Mouse (Mus musculus): ENCODE measurements around the gene Cox17. TPM values are rescaled to one million over a fixed set of nuclear protein-coding genes. Genes with fewer than 3 reads are reported as not detected.
A peak's percentile ranks its signal among the peaks of the same experiment; 100 is the strongest.
"Not testable (repeated sequence)": the region's sequence is repeated elsewhere in the genome, so short reads cannot be mapped to it uniquely, and the experiment has no call there.

Gene Cox17
- polyA plus RNA-seq, 1 experiment from 2014 or later = 287 TPM

DNA sequence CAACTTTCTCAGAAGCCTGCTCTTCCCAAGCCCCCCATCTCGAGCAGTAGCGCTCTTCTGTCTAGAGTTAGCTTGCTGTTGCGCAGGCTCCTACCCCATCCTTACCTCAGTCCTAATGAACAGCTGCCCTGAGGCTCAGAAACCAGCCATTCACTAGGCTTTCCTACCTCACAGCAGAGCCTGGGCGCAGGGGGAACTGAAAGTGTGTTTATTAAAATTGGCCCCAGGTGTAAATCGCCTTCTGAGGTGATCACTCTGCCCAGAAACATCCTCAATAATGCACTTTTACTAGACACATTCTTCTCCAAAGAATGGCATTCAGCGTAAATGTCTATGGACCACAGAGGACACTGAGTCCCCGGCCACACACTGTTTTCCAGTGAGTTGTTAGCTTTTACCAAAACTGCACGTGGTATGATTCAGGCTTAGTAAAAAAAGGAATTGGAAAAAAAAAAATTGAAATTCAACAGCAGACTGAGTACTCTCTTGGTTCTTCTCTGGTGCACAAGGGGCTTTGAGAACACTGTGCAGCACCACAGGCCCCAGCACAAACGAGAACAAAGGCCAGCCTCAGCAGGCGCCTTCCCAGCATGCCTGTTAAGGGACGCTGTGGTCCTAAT is 19.9 kb upstream of the Cox17 start:
- Histone ChIP-seq H3K9me3 (no peaks in the 10 kb centered on the region), H3K27ac (no peak overlapping the region), H3K4me3 (no peak overlapping the region), H3K36me3 (no peaks in the 10 kb centered on the region), H3K4me1 (no peaks in the 10 kb centered on the region), H3K27me3 (ENCODE audit: insufficient read depth, poor library complexity, severe bottlenecking) (no peaks in the 10 kb centered on the region)
- 81% methylated on average over 11 of the region's 11 CpGs for WGBS
- no peak for DNase-seq (ENCODE audit: low spot score)

DNA sequence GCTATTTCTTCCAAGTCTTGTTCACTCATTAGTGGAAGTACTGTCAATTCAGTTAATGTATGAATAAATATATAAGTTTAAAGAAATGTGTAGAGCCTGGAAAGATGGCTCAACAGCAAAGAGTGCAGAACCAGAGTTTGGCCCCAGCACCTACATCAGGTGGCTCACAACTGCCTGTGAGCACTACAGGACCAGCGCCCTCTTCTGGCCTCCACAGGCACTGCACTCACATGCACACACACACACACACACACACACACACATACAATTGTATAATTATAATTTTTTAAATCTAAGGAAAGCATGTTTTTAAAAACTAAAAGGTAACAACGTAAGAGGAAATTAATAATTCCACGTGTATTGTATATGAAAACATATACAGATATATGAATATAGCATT is 17.5 kb upstream of the Cox17 start:
- Histone ChIP-seq H3K27me3 (ENCODE audit: insufficient read depth, poor library complexity, severe bottlenecking) (no peaks in the 10 kb centered on the region), H3K9me3 (no peaks in the 10 kb centered on the region), H3K4me1 (no peaks in the 10 kb centered on the region), H3K36me3 (no peaks in the 10 kb centered on the region), H3K27ac (no peak overlapping the region), H3K4me3 (no peak overlapping the region)
- 83% methylated on average over 3 of the region's 3 CpGs for WGBS
- DNase-seq (ENCODE audit: low spot score) = no peak

DNA sequence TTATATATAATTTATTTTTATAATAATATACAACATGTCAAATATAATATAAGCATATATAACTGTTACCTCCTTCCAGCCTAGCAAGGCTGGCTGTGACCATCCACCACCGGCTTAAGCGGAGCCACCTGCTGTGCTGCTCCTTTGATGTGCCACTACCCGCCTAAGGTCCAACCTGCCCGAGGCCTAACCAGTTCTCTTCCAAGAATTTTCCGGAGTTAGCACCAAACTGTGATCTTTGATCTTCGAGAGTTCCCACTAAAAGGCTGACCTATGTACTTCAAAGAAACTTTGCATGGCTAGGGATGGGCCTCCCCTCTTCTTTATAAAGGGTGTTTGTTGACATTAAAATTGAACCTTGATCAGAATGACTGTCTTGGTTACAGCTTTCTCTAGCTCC is 12.4 kb upstream of the Cox17 start:
- Histone ChIP-seq H3K4me3 (no peak overlapping the region), H3K9me3 (no peaks in the 10 kb centered on the region), H3K4me1 (no peaks in the 10 kb centered on the region), H3K27me3 (ENCODE audit: insufficient read depth, poor library complexity, severe bottlenecking) (no peaks in the 10 kb centered on the region), H3K36me3 (no peaks in the 10 kb centered on the region), H3K27ac (no peak overlapping the region)
- no peak for DNase-seq (ENCODE audit: low spot score)
- 45% methylated on average over 6 of the region's 6 CpGs for WGBS

DNA sequence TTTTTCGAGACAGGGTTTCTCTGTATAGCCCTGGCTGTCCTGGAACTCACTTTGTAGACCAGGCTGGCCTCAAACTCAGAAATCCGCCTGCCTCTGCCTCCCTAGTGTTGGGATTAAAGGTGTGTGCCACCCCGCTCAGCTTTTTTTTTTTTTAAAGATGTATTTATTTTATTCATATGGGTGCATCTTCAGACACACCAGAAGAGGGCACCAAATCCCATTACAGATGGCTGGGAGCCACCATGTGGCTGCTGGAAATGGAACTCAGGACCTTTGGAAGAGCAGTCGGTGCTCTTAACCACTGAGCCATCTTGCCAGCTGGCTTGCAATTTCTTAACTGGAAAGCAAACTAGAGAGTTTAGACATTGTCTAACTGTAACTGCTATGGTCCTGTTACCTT is 8.7 kb upstream of the Cox17 start:
- not testable (repeated sequence) for DNase-seq (ENCODE audit: low spot score); H3K27ac ChIP-seq; H3K4me3 ChIP-seq; H3K36me3 ChIP-seq; H3K4me1 ChIP-seq; H3K9me3 ChIP-seq; H3K27me3 ChIP-seq (ENCODE audit: insufficient read depth, poor library complexity, severe bottlenecking)
- 73% methylated on average over 4 of the region's 4 CpGs for WGBS

DNA sequence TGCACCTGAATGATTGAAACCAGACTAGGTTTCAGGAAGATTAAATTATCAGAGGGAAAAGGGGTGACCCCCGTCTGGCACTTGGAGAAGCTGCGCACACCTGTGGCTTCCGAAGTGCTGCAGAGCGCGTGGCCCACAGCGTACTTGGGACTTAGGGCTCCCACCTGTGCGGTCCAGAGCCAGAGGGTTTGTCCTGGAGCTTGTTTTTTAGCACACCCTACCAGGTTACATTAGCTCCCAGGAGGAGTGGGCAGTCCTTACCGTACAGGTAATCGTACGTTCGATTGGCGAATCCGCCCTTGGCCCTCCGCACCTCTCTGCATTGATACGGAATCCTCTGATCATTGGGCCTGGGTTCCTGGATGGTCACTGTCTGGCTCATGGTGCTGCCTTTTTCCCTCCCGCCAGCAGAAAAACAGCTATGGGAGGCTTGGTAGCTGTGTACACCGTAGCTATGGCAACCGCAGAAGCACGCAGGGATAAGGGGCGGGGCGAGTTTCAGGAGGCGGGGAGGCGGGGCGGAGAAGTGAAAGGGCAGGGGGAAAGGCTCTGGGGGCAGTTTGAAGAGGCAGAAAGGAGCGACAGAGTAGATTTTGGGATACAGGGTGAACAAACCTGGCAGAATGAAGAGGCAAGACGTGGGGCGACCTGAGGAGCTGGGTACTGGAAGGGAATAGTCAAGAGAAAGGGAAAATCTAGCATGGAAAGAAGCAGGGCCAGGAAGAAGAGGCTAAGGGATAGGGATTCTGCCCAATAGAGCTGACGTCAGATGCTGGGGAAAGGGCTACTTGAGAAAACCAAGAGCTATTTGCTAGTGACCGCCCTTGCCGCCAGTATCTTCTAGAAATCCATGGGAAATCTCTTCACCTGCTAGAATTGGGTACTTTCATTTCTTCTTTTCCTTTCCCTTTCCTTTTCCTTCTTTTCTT is 5.1 kb upstream of the Cox17 start, which contains the start of gene Maats1:
TSS of gene Maats1 (minus strand) at position 748 of the 929 bp plus-strand sequence.
- H3K4me3 ChIP-seq = peak within 1 kb of the TSS; percentile 58
- DNase-seq (ENCODE audit: low spot score) = peak; percentile 95
- H3K4me1 ChIP-seq = peaks cover 15% of the 10 kb centered on the region
- 10% methylated on average over 30 of the region's 30 CpGs for WGBS
- H3K9me3 ChIP-seq = no peaks in the 10 kb centered on the region
- peak within 1 kb of the TSS; percentile 56 for H3K27ac ChIP-seq
- H3K36me3 ChIP-seq = no peaks in the 10 kb centered on the region
- no peaks in the 10 kb centered on the region for H3K27me3 ChIP-seq (ENCODE audit: insufficient read depth, poor library complexity, severe bottlenecking)

DNA sequence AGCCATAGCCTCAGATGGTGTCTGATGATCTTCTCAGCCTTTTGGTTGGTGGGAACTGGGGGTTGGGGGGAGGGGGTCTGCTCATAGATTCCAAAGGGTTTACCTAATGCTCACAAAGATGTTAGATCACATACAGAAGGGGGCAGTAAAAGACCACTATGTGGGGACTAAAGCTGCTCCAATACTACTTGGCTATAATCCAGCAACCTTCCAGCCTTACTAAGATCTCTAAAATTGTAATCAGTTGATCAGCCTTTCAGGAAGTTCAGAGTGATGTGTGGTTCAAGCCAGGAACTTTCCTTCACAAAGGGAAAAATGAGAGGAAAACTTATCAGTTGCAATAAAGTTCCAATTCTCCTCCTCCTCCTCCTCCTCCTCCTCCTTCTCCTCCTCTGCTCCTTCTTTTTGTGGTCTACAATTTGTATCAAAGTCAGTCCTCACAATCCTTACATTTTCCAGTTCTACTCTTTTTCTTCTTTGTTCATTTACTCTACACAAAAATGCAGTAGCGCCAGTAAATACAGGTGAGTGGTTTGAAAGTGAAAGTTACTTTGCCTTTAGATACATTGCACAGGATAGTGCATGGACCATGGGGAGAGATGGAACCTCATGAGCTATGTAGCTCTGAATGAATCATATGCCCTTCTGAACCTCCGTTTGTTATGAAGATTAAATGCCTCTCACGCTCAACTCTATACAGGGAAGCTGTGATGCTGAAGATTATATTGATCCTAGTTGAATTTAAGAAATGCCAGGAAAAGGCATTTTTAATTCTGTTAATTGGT is 1.7 kb upstream of the Cox17 start:
- peaks cover 6% of the 10 kb centered on the region; the same call in 1 of the 2 replicates for H3K36me3 ChIP-seq
- no peaks in the 10 kb centered on the region for H3K27me3 ChIP-seq (ENCODE audit: insufficient read depth, poor library complexity, severe bottlenecking)
- 73% methylated on average over 3 of the region's 3 CpGs for WGBS
- no peak overlapping the region for H3K4me3 ChIP-seq
- peak overlapping the region; percentile 42; the same call in 1 of the 2 replicates for H3K27ac ChIP-seq
- H3K4me1 ChIP-seq = peaks cover 31% of the 10 kb centered on the region
- no peaks in the 10 kb centered on the region for H3K9me3 ChIP-seq
- no peak for DNase-seq (ENCODE audit: low spot score)

DNA sequence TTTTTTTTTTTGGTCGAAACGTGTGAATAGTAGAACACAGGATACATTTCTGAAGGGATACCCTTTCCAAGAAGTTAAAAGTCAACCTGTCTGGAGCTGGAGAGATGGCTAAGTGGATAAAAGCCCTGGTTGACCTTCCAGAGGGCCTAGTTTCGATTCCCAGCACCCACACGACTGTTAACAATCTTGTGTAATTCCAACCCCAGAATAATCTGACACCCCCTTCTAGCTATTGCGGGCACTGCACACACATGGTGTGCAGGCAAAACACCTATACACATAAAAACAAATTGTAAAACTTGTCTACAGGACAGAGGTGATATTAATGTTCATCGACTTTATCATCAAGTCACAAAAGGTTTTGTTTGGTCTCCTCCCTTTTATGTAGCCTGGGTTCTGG is 797 bp downstream of the Cox17 start:
- H3K4me1 ChIP-seq = peaks cover 45% of the 10 kb centered on the region

DNA sequence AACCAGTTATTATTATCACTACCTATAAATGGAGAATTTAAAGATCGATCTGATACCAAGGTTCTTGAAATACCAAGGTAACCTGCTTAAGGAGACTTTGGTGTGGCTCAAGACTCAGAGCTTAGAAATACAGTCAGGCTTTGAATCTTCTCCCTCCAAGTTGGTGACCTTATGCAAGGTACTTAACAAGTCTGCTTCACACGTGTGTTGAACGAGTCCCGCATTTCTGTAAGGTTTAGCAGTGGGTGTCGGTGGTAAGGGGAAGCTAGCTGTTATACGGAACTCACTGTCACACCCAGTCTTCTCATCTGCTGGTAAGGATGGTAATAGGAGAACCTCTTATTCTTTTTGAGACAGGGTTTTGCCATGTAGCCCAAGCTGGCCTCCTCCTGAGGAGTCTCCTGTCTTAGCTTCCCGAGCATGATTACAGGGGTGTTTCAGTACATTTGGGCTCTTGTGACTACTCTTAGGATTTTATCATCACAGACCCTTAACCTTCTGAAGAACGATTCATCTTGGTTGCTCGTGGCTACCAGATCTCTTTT is 1.5 kb downstream of the Cox17 start:
- peaks cover 25% of the 10 kb centered on the region for H3K36me3 ChIP-seq
- H3K4me3 ChIP-seq = peak overlapping the region; percentile 93
- no peak overlapping the region for H3K27ac ChIP-seq
- no peaks in the 10 kb centered on the region for H3K27me3 ChIP-seq (ENCODE audit: insufficient read depth, poor library complexity, severe bottlenecking)
- no peaks in the 10 kb centered on the region for H3K9me3 ChIP-seq
- no peak for DNase-seq (ENCODE audit: low spot score)
- peaks cover 45% of the 10 kb centered on the region for H3K4me1 ChIP-seq
- 77% methylated on average over 9 of the region's 9 CpGs for WGBS

More for the DNA sequence above, 797 bp downstream of the Cox17 start:
- no peaks in the 10 kb centered on the region for H3K27me3 ChIP-seq (ENCODE audit: insufficient read depth, poor library complexity, severe bottlenecking)
- H3K27ac ChIP-seq = peak overlapping the region; percentile 96
- WGBS = 55% methylated on average over 6 of the region's 6 CpGs
- DNase-seq (ENCODE audit: low spot score) = no peak
- H3K9me3 ChIP-seq = no peaks in the 10 kb centered on the region
- H3K4me3 ChIP-seq = peak overlapping the region; percentile 93
- peaks cover 25% of the 10 kb centered on the region for H3K36me3 ChIP-seq

DNA sequence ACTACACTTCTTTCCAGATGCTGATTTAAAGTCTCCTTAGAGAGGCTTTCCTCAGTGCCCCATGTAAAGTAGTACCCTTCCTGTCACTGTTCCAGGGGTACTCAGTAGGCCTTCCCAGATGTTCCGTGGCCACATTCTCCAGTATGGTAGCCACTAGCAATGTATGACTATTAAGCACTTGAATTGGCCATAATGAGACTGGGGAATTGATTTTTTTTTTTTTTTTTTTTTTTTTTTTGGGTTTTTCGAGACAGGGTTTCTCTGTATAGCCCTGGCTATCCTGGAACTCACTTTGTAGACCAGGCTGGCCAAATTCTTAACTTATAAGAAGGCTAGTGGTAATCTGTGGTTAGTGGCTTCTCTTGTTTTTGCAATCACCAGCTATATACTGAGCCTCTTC is 3.1 kb downstream of the Cox17 start:
- peaks cover 51% of the 10 kb centered on the region for H3K4me1 ChIP-seq
- H3K36me3 ChIP-seq = peaks cover 29% of the 10 kb centered on the region
- no peaks in the 10 kb centered on the region for H3K27me3 ChIP-seq (ENCODE audit: insufficient read depth, poor library complexity, severe bottlenecking)
- peak overlapping the region; percentile 81 for H3K27ac ChIP-seq
- whole genome bisulfite sequencing = 88% methylated on average over 2 of the region's 2 CpGs
- DNase-seq (ENCODE audit: low spot score) = no peak
- H3K9me3 ChIP-seq = no peaks in the 10 kb centered on the region
- H3K4me3 ChIP-seq = no peak overlapping the region

DNA sequence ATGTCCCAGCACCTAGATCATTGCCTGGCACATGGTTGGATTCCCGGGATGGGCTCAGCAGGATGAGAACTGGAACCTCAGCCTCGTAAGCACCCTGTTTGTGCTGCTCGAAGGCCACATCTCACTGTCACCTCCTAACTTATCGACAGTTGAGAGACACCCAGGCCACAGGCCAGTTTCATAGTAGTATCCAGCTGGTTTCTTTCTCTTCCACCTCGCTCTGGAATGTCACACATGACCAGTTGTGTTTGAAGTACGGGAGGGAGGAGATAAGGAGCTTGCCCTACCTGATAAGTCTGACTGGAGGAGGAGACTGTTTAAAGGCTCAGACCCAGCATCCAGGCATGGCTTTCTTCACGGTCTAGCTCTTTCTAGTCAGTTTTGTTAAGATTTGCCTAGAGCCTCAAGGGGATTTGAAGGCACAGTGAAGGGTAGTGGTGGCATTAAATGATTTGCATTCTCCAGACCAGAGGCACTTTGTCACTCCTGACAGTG is 3.6 kb downstream of the Cox17 start:
- peaks cover 29% of the 10 kb centered on the region for H3K36me3 ChIP-seq
- H3K27ac ChIP-seq = peak overlapping the region; percentile 81
- no peaks in the 10 kb centered on the region for H3K9me3 ChIP-seq
- WGBS = 11% methylated on average over 7 of the region's 7 CpGs
- DNase-seq (ENCODE audit: low spot score) = peak; percentile 96
- H3K4me1 ChIP-seq = peaks cover 51% of the 10 kb centered on the region
- H3K27me3 ChIP-seq (ENCODE audit: insufficient read depth, poor library complexity, severe bottlenecking) = no peaks in the 10 kb centered on the region
- H3K4me3 ChIP-seq = peak overlapping the region; percentile 12; the same call in 1 of the 2 replicates

DNA sequence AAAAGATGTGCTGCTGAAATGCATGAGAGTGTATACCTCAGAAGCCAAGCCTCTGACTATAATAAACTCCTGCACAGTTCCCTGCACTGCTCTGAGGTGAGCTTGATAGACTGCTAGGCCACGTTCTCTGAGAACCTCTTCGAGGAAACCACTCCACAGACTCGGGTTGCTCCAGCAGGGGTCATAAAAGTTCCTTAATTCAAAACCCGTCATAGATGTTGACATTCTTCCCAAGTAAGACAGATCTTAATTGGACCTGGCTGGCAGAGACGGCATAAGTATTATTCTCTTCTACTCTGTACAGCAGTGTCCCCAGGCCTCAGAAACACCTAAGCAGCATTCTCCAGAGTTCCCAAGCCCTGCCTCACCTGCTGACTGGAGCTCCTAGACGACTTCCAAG is 4.1 kb downstream of the Cox17 start:
- 37% methylated on average over 6 of the region's 6 CpGs for WGBS
- peak overlapping the region; percentile 12; the same call in 1 of the 2 replicates for H3K4me3 ChIP-seq
- no peaks in the 10 kb centered on the region for H3K27me3 ChIP-seq (ENCODE audit: insufficient read depth, poor library complexity, severe bottlenecking)
- no peak for DNase-seq (ENCODE audit: low spot score)
- peak overlapping the region; percentile 81 for H3K27ac ChIP-seq
- peaks cover 29% of the 10 kb centered on the region for H3K36me3 ChIP-seq
- H3K4me1 ChIP-seq = peaks cover 51% of the 10 kb centered on the region
- no peaks in the 10 kb centered on the region for H3K9me3 ChIP-seq

DNA sequence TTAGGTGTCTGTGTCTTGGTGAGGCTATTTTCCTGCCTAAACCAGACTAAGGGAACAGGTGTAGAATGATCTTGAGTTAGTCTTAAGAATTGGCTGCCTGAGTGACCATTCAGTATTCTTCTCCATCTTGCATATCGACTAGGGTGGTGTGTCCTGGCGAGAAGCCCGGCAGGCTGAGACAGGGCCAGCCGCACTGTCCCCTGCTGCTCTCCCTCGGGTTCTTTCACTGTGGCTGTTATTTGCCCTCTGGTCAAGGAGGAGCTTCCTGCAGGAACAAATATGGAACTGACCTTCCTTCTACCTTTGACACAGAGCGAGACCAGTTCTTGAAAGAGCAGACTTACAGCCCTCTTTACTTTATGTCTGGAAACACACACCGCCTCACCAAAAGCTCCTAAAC is 5.2 kb downstream of the Cox17 start:
- Histone ChIP-seq H3K27ac (peak overlapping the region; percentile 68), H3K36me3 (peaks cover 30% of the 10 kb centered on the region), H3K4me1 (peaks cover 54% of the 10 kb centered on the region), H3K4me3 (no peak overlapping the region), H3K27me3 (ENCODE audit: insufficient read depth, poor library complexity, severe bottlenecking) (no peaks in the 10 kb centered on the region), H3K9me3 (no peaks in the 10 kb centered on the region)
- peak; percentile 73 for DNase-seq (ENCODE audit: low spot score)
- WGBS = 60% methylated on average over 7 of the region's 7 CpGs

All from heart, embryonic 10.5 days (tissue).